Mouse (Mus musculus): ENCODE data around the gene Rhbdl3.
"Not testable (repeated sequence)": the region's sequence is repeated elsewhere in the genome, so short reads cannot be mapped to it uniquely, and the experiment has no call there.

Rhbdl3 gene

DNA sequence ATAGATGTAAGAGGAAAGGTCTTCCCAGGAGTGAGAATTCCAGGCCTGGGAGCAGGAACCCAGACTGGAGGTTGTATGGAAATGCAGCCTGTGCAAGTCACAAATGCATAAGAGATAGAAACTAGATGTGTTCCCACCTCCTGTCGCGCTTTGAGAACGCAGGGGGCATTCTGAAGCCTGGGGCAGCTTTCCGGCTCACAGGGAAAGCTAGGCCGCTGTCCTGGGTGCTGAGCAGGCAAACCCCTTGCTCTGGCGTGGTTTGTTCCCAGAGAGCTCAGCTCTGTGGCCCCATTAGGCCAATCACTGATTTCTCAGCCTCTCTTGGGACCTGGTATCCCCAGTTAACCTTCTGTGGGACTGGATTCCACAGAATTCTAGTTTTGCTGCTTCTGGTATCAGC, 11.9 kb downstream of the Rhbdl3 start:
- no peak for DNase-seq (ENCODE audit: low read depth)

GRCm38 (mm10) chr11:80313462-80313861, 12.8 kb downstream of the Rhbdl3 start:
- DNase-seq (ENCODE audit: low read depth): no peak

GRCm38 (mm10) chr11:80313944-80314343, 13.2 kb downstream of the Rhbdl3 start:
- DNase-seq (ENCODE audit: low read depth): no peak

DNA sequence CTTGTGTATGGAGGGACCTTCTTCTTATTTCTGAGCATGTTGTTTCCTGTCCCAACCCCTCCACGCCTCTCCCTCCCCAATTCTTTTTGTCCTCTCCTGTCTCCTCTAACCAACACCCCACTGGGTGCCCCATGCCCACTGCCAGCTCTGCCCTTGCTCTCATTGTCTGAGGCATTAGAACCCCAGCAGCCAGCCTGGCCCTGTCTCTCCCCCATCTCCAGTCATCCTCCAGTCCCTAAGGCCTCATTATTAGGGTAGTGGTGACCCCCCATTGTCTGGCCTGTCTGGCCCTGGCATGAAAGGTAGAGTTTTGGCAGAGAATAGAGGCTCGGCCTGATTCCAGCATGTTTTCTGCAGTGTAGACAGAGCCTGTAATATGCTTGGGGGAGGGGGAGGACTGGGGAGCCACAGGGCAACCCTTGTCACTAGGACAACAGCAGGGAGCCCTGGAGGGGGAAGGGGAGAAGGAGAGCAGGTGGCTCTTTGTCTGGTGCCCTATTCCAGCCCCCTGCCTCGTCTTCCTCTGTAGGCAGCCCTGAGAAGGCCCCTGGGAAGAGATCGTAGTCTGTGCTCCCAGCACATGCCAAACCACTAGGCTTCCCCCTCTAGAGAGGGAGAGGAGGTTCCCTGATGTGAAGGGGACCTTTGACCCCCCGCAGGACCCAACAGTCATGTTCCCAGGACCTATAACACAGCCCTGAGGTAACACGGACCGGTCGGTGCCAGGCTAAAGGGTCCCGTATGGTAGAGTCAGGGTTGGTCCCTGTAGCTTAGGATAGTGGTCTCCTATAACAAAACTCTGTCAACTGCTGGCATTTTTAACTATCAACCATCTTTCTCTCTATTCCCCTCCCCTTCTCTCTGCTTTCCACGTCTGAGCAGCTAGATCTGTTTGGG, 15.3 kb downstream of the Rhbdl3 start:
- DNase-seq (ENCODE audit: low read depth): no peak

DNA sequence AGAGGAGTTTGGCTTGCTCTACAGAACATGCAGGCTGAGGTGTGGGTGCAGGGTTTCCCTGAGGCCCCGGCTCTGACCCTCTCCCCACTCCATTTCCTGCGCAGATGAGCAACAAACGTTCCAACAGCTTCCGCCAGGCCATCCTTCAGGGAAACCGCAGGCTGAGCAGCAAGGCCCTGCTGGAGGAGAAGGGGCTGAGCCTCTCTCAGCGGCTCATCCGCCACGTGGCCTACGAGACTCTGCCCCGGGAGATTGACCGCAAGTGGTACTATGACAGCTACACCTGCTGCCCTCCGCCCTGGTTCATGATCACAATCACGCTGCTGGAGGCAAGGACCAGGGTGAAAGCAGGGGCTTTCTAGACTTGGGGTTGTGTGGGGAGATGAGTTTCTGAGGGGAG, 22.5 kb downstream of the Rhbdl3 start:
- DNase-seq (ENCODE audit: low read depth): no peak

DNA sequence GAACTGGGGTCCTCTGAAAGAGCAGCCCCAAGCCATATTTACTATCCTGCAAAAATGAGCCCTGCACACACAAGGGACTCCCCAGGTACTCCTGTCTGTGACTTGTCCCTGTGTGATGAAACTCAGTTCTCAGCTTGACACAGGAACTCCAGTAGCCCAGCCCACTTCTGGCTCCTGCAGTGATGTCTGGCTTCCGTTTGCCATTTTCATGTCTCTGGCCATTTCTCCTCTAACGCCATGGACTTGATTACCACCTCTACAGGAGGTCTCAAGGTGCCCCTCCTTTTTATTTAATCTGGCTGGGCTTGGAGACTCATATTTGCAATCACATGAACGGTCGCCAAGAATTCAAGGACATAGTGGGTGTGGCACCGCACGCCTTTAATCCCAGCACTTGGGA, 23.9 kb downstream of the Rhbdl3 start:
- no peak for DNase-seq (ENCODE audit: low read depth)

- no peak for DNase-seq (ENCODE audit: low read depth)
These were observed 32.1 kb downstream of the Rhbdl3 start for GRCm38 (mm10) chr11:80332709-80333400.

GRCm38 (mm10) chr11:80335609-80336350, 35.1 kb downstream of the Rhbdl3 start:
- DNase-seq (ENCODE audit: low read depth): no peak

DNA sequence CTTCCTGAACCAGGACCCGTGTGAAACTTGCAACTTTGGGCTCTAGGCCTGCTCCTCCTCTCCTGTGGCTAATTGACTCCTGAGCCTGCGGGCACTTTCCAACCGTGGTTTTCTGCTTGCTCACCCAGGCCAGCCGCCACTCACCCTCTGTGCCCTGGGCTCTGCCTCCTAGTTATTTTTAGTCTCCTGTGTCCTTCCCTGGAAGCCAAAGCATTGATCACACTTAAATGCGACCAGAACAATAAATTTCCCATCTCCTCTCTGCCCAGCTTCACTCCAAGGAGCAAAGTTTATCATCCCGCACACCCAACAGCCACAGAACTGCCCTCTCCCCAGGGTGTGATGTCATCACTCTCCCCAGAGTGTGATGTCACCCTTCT, 35.6 kb downstream of the Rhbdl3 start:
- no peak for DNase-seq (ENCODE audit: low read depth)

DNA sequence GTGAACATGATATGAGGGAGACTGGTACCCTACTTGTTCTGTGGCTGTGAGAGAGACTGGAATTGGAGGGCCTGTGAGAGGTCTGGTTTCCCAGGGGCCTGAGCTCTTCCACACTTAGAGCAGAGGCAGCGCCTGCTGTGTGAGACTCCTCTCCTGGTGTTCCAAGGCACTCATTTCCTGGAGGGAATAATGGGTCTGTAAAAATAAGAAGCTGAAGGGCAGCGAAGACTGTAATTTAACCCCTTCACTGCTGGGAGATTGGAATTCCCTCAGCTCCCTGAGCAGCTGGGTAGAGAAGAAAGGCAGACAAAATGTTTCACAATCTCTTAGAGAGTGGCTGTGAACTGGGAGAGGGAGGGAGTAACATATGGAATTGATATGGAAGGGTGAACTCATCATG, 41.8 kb downstream of the Rhbdl3 start:
- no peak for DNase-seq (ENCODE audit: low read depth)

- peak; percentile 37 for DNase-seq (ENCODE audit: low read depth)
These were observed 51.2 kb downstream of the Rhbdl3 start for GRCm38 (mm10) chr11:80351832-80352430.

DNA sequence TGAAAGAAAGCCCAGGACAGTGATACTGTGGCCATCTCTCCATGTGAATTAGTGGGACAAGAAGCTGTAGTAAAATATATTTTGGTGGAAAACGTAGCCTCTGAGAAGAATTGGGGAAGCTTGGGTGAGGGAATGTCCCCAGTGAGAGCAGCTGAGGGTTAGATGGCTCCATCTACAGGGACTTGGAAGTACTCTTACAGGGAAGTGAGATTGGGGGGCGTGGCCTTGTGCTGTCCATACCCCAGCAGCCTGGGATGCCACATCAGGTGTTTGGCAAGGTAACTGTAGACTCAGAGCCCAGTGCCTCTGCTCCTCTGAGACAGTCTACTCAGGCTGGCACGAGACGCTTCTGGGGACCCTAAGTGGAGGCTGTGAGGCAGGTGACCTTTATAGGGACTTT, 54.1 kb downstream of the Rhbdl3 start:
- no peak for DNase-seq (ENCODE audit: low read depth)

DNA sequence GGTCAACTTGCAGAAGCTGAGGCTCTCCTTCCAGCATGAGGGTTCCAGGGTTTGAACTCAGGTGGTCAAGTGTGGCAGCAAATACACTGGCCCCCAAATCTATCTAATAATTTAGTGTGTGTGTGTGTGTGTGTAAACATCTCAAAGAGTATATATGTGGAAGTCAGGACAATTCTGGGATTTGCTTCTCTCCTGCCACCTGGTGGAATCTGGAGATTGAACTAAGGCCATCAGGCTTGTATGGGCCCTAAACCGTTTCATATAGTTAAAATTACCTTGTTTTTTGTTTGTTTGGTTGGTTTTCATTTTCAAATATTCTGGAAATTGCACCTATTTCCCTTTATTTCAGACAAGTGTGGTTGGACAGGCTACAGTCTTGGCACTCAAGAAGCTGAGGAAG, 68.2 kb downstream of the Rhbdl3 start:
- no peak for DNase-seq (ENCODE audit: low read depth)

DNA sequence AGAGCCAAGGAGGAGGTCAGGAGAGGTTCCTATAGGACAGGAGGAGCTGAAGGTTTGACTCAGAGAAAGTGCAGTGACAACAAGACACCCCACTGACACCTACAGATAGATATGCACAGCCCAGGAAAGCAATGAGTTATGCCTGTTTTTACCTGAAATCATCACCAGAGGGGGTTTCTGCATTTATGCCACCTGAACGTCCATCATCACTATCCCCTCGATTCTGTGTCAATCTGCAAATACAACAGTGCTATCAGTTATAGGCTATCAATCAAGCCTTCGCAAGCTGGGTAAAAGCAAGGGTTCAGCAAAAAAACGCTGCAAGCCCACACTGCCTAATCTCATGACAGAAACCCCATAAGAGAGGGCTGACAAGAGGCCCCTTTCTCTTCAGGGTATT, 75.9 kb downstream of the Rhbdl3 start:
- DNase-seq (ENCODE audit: low read depth): no peak

- DNase-seq (ENCODE audit: low read depth): peak; percentile 20
These were observed 77.2 kb downstream of the Rhbdl3 start, which contains the start of gene 5730455P16Rik for GRCm38 (mm10) chr11:80377712-80378451. Gene 5730455P16Rik, minus strand, starts transcription at chr11:80378034.

DNA sequence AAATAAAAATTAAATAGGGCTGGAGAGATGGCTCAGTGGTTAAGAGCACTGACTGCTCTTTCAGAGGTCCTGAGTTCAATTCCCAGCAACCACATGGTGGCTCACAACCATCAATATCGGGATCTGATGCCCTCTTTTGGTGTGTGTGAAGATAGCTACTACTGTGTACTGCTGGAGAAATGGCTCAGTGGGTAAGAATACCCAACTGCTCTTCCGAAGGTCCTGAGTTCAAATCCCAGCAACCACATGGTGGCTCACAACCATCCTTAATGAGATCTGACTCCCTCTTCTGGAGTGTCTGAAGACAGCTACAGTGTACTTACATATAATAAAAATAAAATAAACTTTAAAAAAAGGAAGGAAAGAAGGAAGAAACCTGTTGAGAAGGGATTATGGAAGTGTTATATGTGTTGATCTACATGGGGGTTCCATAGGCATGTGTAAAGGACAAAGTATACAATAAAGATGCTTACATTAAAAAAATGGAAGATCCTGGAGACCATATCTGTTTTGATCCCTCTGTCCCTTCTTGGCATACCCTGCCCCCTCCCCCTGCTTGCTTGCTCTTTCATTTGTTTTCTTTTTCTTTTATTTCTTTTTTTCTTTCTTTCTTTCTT, 77.8 kb downstream of the Rhbdl3 start:
- DNase-seq (ENCODE audit: low read depth): not testable (repeated sequence)

DNA sequence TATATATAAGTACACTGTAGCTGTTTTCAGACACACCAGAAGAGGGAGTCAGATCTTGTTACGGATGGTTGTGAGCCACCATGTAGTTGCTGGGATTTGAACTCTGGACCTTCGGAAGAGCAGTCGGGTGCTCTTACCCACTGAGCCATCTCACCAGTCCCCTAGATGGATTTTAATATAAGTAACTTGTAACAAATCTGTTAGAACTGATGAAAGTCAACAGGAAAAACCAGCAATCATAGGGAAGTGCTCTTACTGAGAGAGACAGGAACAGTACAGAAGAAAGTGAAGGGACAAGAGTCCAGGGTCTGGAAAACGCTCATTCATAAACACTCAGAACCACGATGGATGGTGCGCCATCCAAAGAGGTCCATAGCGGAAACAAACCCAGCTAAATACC, 78.5 kb downstream of the Rhbdl3 start:
- DNase-seq (ENCODE audit: low read depth): not testable (repeated sequence)

DNA sequence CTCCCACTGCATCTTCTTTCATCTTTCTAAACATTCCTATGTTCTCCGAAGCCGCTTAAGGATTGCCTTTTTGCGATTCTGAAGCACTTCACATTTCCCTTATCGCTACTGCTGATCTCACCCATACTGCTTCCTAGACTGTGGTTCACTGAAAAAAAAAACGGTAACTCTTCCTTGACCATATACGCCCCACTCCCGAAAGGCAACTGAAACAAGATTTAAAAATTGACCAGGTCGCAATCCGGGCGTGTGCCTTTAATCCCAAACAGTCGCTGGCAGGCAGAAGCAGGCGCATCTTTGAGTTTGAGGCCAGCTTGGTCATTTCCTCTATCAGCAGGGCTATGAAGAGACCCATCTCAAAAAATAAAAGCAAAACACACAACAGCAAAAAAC, 81.9 kb downstream of the Rhbdl3 start:
- no peak for DNase-seq (ENCODE audit: low read depth)

GRCm38 (mm10) chr11:80383019-80383625, 82.4 kb downstream of the Rhbdl3 start, which contains the start of gene Zfp207:
Gene Zfp207, plus strand, starts transcription at chr11:80383279.
- peak; percentile 87 for DNase-seq (ENCODE audit: low read depth)

DNA sequence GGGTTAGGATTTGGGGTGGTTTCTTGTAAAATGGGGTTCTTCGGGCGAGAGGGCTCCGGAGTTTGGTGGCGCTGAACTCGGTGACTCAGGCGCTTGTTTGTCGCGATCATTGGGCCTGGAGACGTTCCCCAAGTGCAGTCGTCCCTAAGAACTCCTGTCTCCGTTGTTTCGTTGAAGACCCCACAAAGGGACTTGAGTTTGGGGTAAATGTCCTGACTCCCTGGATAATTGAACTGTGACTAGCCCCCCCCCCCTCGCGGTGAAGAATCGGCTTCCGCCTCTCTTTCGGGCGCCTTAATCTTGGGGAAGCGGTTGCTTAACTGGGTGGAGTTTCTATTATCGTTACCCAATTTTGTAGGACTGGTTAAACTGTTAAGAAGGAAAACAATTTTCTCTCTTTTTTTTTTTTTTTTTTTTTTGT, 82.9 kb downstream of the Rhbdl3 start:
- DNase-seq (ENCODE audit: low read depth): peak; percentile 10

Measured in fibroblast of lung, adult 2 months (primary cell).